Mouse (Mus musculus) heart, embryonic 10.5 days (tissue): ENCODE results near the gene 1600014C23Rik. TPM values are rescaled to one million over a fixed set of nuclear protein-coding genes. Genes with fewer than 3 reads are reported as not detected.

Experiments used
- DNase-seq: peaks from one replicate; pipeline ENCODE4 v3.0.0-alpha.2; 2017; ENCODE audit warnings: low spot score
- H3K27ac ChIP-seq: fragments of 300-500 bp; sonication (generic); 2 replicates; pipeline ENCODE4 v1.5.1; 2016; ENCODE audit warnings: mild to moderate bottlenecking
- H3K27me3 ChIP-seq: fragments of 300-500 bp; sonication (generic); 2 replicates; pipeline ENCODE4 v1.6.1; 2016; ENCODE audit warnings: mild to moderate bottlenecking; ENCODE audit not compliant: poor library complexity, insufficient read depth, severe bottlenecking
- H3K36me3 ChIP-seq: fragments of 300-500 bp; sonication (generic); 2 replicates; pipeline ENCODE4 v1.6.1; 2016; ENCODE audit warnings: mild to moderate bottlenecking, moderate library complexity
- H3K4me1 ChIP-seq: fragments of 300-500 bp; sonication (generic); 2 replicates; pipeline ENCODE4 v1.6.1; 2016; ENCODE audit warnings: mild to moderate bottlenecking
- H3K4me3 ChIP-seq: fragments of 300-500 bp; sonication (generic); 2 replicates; pipeline ENCODE4 v1.5.1; 2016; ENCODE audit warnings: mild to moderate bottlenecking, moderate library complexity
- H3K9me3 ChIP-seq: fragments of 300-500 bp; sonication (generic); 2 replicates; pipeline ENCODE4 v1.6.1; 2016; ENCODE audit warnings: mild to moderate bottlenecking, moderate library complexity
- WGBS: fragments of 180-500 bp; shearing (Covaris S2); methylation state at CpG from one replicate; pipeline ENCODE4 v1.1.7; 2016; 5-methylcytosine and 5-hydroxymethylcytosine counted together
- polyA plus RNA-seq: library from polyadenylated mRNA; unstranded; fragments of >200 nt; fragmentation: Nextera tagmentation; extraction: Ambion mirVana; gene quantifications from 2 replicates; pipeline ENCODE4 v1.2.1, GENCODE M21; 2016

1600014C23Rik gene
- polyA plus RNA-seq, 1 experiment from 2014 or later, result not detected

DNA sequence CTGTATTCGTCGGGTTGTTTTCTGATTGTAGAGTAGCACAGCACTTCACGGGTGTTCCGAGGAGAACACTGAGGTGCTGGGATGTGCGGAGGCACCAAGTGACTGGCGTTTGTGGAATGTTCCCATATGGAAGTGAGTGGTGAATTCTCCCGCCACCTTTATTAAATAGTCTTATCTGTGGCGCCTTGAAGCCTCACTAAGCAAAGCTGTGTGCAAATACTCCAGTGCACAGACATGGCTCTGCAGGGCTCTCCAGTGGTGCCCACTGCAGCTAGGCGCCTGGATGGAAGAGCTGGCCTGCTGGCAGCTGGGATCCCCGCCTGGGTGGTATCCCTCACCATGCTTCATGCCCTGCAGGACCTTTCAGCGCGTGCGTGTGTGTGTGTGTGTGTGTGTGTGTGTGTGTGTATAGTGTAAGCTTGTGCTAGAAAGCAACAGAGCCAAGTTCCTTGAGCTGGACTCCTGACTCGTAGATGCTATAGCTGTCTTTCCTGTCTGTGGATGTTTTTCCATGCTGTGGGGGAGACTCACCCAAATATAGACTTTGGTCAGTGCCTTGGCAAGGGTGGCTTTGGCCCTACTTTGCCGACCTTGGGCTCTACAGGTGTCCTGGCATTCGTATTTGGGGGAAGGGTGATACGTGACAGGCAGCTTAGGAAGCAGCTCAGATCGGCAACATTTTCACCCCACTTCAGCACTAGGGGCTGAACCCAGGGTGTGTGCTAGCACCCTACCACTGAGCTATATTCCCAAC is 39.7 kb downstream of the 1600014C23Rik start:
- peak overlapping the region; percentile 54 for H3K27ac ChIP-seq
- DNase-seq, result no peak

DNA sequence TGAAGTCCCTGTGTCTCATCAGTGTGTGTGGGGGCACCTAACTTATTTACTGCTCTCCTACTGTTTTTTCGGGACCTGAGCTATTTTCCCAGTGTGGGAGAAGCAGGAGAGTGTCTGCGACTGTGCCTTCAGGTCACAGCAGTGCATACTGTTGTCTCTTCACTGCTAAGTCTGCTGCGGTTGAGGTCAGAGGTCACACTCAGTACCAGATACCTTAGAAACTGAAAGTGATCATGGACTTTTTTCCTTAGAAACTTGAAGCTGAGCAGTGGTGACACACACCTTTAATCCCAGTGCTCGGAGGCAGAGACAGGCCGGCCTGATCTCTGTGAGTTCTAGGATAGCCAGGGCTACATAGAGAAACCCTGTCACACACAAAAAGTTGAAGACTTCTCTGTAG is 41.5 kb downstream of the 1600014C23Rik start:
- Histone ChIP-seq H3K27ac (0 out of 2 replicates have a peak overlapping the region, but pooled peaks have one; percentile 13), H3K36me3 (peaks cover 14% of the 10 kb centered on the region; the same call in 1 of the 2 replicates), H3K9me3 (no peaks in the 10 kb centered on the region), H3K27me3 (no peaks in the 10 kb centered on the region), H3K4me1 (peaks cover 64% of the 10 kb centered on the region), H3K4me3 (no peak overlapping the region)
- DNase-seq, result no peak
- 75% methylated on average over 5 of the region's 5 CpGs for WGBS

More for the DNA sequence above, 39.7 kb downstream of the 1600014C23Rik start:
- no peaks in the 10 kb centered on the region for H3K9me3 ChIP-seq
- H3K4me3 ChIP-seq, result no peak overlapping the region; the same call in 1 of the 2 replicates
- H3K36me3 ChIP-seq, result peaks cover 29% of the 10 kb centered on the region
- H3K4me1 ChIP-seq, result peaks cover 52% of the 10 kb centered on the region
- no peaks in the 10 kb centered on the region for H3K27me3 ChIP-seq
- WGBS, result 61% methylated on average over 18 of the region's 18 CpGs

DNA sequence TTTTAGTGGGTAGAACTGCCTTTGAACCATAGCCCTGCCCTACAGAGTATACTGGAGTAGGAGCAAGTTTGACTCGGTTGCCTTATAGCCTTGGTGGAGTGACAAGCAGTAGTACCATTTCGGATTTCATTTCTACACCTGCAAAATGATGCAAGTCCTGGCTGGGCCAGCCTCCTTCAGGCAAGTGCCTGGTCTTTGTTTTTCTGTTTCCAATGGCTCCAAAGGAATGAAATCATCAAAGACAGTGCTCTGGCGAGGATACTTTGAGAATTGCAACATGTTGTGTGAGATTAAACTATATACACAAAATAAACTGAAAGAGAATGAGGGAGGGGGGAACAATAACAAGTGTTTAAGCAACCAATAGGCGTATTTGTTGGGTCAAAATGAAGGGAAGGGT is 43.6 kb downstream of the 1600014C23Rik start:
- Histone ChIP-seq H3K4me3 (no peak overlapping the region), H3K4me1 (peaks cover 57% of the 10 kb centered on the region), H3K9me3 (no peaks in the 10 kb centered on the region), H3K27ac (no peak overlapping the region), H3K36me3 (no peaks in the 10 kb centered on the region), H3K27me3 (no peaks in the 10 kb centered on the region)
- WGBS, result 85% methylated on average over 4 of the region's 4 CpGs
- no peak for DNase-seq

DNA sequence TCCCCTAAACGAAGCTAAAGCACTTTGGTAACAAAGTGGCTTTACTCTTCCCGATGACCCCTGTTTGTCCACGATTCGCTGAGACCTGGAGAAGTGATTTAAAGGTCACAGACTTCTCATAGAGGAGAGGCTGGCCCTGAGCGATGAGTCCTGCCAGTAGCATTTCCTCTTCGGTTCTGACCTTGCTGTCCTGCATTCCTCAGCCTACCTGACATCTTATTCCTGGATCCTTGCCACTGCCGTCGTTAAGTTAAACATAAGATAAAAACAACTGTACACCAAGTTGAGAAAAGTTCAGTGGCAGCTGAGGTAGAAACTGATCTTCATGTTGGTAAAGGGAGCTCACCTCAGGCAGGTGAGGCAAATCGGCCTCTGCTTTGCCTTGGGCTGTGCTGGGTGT is 44.5 kb downstream of the 1600014C23Rik start:
- Histone ChIP-seq H3K27me3 (no peaks in the 10 kb centered on the region), H3K4me3 (no peak overlapping the region), H3K9me3 (no peaks in the 10 kb centered on the region), H3K27ac (peak overlapping the region; percentile 25; the same call in 1 of the 2 replicates), H3K36me3 (no peaks in the 10 kb centered on the region), H3K4me1 (peaks cover 58% of the 10 kb centered on the region)
- 84% methylated on average over 9 of the region's 9 CpGs for WGBS
- no peak for DNase-seq

DNA sequence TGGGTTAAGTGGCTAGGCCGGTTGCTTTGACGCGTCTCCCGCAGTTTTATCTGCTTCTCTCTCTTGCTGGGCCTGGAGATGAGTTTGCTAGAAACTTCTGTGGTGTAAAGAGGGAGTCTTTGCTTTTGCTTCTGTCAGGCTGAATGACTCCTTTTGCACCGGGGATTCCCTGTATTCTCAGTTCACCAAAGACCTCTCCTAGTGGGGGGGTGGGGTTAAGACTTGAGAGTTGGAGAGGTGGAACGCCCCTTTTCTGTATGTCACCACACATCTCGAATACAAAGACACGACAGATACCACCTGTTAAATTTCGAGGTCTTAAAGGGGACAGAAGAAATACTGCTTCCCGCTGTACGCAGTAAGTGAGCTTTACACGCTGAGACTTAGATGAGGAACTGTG is 46.9 kb downstream of the 1600014C23Rik start, which contains the start of gene Tmem63b:
Gene Tmem63b, minus strand, starts transcription at position 190 of the 400 bp plus-strand sequence.
- 10% methylated on average over 12 of the region's 12 CpGs for WGBS
- DNase-seq, result no peak
- peak within 1 kb of the TSS; percentile 89 for H3K4me3 ChIP-seq
- H3K27me3 ChIP-seq, result no peaks in the 10 kb centered on the region
- H3K4me1 ChIP-seq, result peaks cover 40% of the 10 kb centered on the region
- no peaks in the 10 kb centered on the region for H3K36me3 ChIP-seq
- H3K27ac ChIP-seq, result peak within 1 kb of the TSS; percentile 93
- H3K9me3 ChIP-seq, result no peaks in the 10 kb centered on the region

DNA sequence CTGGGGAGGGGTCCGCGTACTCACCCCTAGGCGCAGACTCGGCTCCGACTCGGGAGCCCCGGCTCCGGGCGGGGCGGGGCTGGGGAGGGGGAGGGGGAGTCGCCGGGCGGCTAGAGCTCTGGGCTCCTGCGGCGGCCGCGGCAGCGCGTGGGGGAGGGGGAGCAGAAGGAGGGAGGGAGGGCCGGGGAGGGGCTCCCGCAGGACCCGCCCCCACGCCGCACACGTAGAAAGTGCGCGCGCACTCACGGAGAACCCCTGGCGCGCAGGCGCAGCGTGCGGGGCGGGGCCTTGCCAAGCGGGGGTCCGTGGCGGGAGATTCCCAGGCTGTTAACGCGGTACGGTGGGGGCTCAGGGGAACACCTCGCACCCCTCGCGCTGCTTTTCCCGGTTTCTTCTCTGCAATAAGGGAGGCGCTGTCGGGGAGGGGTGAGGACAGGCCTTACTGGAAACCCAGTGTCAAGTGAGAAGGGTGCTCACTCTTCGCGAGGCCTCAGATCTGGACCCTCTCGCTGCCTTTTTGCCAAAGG is 47.5 kb downstream of the 1600014C23Rik start, which contains the start of gene Mrpl14:
Gene Mrpl14, plus strand, starts transcription at position 230 of the 527 bp plus-strand sequence.
- H3K36me3 ChIP-seq, result no peaks in the 10 kb centered on the region
- WGBS, result under 1% methylated on average over 38 of the region's 50 CpGs
- H3K4me1 ChIP-seq, result peaks cover 36% of the 10 kb centered on the region
- H3K27me3 ChIP-seq, result no peaks in the 10 kb centered on the region
- H3K4me3 ChIP-seq, result peak within 1 kb of the TSS; percentile 89
- H3K27ac ChIP-seq, result peak within 1 kb of the TSS; percentile 93
- H3K9me3 ChIP-seq, result no peaks in the 10 kb centered on the region
- peak; percentile 96 for DNase-seq

DNA sequence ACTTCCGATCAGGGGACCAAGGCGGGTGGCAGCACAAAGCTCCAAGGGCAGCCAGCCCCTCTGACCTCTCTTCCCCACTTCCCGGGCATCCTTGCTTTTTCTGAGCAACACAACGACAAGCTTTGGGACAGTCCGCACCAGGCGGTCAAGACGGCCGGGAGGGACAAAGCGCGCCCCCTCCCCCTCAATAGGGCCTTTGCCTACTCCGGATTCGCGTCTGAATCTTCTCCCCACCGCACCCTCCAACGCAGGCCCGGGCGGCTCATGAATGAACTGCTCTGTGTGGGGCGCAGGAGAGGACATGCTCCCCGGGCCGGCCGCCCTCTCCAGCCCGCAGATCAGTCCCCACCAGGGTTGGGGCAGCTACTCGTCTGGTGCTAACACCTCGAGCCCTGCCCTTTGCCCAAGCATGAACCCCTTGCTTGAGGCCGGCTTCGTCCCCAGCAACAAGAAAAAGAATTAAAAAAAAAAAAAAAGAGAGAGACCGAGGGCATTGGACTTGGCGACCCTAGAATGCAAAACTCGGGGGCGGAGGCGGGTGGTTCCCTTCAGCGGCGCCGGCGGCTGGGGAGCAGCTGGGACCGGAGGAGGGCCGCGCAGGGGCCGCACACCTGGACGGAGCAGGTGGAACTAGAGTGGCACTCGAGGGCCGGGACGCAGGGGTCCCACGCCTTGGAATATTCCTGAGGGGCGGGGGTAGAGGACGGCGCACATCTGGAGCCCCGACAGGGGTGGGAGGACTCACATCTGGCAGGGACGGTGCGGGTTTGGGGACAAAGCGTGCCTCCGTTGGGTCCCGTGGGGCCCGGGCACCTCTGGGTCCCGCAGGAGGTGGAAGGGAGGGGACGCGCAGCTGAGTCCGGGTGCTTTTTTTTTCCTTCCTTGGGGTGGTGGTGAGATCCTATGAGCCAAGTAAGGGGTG is 48.2 kb downstream of the 1600014C23Rik start:
- WGBS, result under 1% methylated on average over 58 of the region's 58 CpGs
- no peak for DNase-seq
- Histone ChIP-seq H3K36me3 (no peaks in the 10 kb centered on the region), H3K27ac (peak overlapping the region; percentile 93), H3K9me3 (no peaks in the 10 kb centered on the region), H3K4me1 (peaks cover 43% of the 10 kb centered on the region), H3K4me3 (peak overlapping the region; percentile 89), H3K27me3 (no peaks in the 10 kb centered on the region)

DNA sequence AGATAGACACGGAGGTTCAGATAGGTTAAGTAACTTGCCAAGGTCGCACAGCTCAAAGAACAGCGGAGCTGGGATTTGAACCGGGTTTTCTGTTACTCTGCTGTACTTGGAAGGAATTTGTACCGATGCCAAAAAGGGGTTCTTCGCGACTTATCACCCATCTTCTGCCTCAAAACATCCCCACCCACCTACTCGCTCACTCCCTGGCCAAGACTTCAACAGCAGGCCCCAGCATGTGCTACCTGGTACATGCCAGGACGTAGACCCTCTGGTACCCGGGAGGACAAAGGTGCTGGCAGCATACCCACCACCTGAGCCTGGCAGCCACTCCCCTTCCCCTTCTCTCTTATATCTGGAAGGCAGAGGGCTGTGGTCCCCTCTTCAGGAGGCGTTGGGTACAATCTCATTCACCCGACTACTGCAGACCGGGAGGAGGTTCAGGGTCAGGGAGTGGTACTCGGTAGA is 48.9 kb downstream of the 1600014C23Rik start:
- H3K4me3 ChIP-seq, result peak overlapping the region; percentile 89
- peaks cover 44% of the 10 kb centered on the region for H3K4me1 ChIP-seq
- peak overlapping the region; percentile 93 for H3K27ac ChIP-seq
- no peaks in the 10 kb centered on the region for H3K27me3 ChIP-seq
- no peaks in the 10 kb centered on the region for H3K36me3 ChIP-seq
- no peak for DNase-seq
- WGBS, result 24% methylated on average over 14 of the region's 14 CpGs
- no peaks in the 10 kb centered on the region for H3K9me3 ChIP-seq

Other genes starting within 250 kb of the 1600014C23Rik start
- 28.7 and 30.9 TPM in 2 replicates for gene Aars2, start 227.0 kb downstream of the 1600014C23Rik start, polyA plus RNA-seq
- gene Tcte1, start 210.4 kb downstream of the 1600014C23Rik start, polyA plus RNA-seq, result 0.36 and 0.80 TPM in 2 replicates
- 0.84 and 1.7 TPM in 2 replicates for gene Tmem151b, start 184.2 kb downstream of the 1600014C23Rik start, polyA plus RNA-seq
- 2.8 and 3.7 TPM in 2 replicates for gene Nfkbie, start 178.1 kb downstream of the 1600014C23Rik start, polyA plus RNA-seq
- gene Slc35b2, start 170.0 kb downstream of the 1600014C23Rik start, polyA plus RNA-seq, result 107 and 118 TPM in 2 replicates
- 1,633 and 1,893 TPM in 2 replicates for gene Hsp90ab1, start 160.6 kb downstream of the 1600014C23Rik start, polyA plus RNA-seq
- 75.0 and 75.1 TPM in 2 replicates for gene Slc29a1, start 134.2 kb downstream of the 1600014C23Rik start, polyA plus RNA-seq
- gene Mymx, start 131.7 kb downstream of the 1600014C23Rik start, polyA plus RNA-seq, result 0.31 and 0.41 TPM in 2 replicates
- 0.51 and 0.95 TPM in 2 replicates for gene Capn11, start 74.5 kb downstream of the 1600014C23Rik start, polyA plus RNA-seq
- 148 and 163 TPM in 2 replicates for gene Mrpl14, start 47.5 kb downstream of the 1600014C23Rik start, polyA plus RNA-seq
- gene Tmem63b, start 46.9 kb downstream of the 1600014C23Rik start, polyA plus RNA-seq, result 42.2 and 43.5 TPM in 2 replicates